Mouse (Mus musculus) frontal cortex, postnatal 10 days (tissue): ENCODE results near the gene Mphosph9.

Source experiments
- DNase-seq, 2 experiments: peaks; one replicate each; pipeline ENCODE4 v3.0.0; 2022; ENCODE audit warnings: low spot score in 2 of 2, mixed read lengths in 1 of 2

The Mphosph9 gene

GRCm38 (mm10) chr5:124267652-124268051 lies 60.1 kb downstream of the Mphosph9 start:
- DNase-seq = no peak

DNA sequence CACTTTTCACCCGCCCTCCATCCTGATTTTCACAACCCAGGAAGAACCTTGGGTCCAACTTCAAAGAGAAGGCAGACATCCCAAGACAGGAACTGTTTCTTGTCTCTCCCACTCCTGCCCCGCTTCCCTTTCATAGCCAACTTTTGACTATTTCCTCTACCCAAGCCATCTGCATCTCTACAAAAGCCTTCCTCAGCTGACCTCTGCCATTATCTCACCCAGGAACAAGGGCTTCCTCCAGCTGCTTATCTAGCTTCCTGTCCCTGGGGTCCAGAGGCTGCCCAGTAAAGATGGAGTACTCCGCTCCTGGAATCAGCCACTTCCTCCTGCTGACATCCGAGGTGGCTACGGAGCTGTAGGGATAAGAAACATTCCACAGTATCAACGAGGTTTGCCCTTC lies 61.0 kb downstream of the Mphosph9 start:
- no peak for DNase-seq

DNA sequence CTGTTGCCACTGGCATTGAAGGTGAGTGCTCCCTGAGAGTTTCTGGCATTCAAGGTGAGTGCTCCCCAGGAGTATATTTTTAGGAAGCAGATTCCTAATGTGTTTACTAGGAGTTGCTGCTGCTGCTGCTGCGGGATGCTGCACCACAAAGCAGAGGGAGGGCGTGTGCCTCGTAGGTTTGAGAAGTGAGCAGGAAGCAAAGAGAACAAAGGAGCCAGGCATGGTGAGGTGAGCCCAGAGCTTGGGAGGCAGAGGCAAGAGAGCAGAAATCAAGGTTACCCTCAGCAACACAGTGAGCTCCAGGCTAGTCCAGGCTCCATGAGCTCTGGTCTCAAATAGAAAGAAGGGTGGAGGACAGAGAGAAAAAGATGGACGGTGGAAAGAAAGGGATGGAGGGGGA lies 64.5 kb downstream of the Mphosph9 start:
- DNase-seq = no peak

DNA sequence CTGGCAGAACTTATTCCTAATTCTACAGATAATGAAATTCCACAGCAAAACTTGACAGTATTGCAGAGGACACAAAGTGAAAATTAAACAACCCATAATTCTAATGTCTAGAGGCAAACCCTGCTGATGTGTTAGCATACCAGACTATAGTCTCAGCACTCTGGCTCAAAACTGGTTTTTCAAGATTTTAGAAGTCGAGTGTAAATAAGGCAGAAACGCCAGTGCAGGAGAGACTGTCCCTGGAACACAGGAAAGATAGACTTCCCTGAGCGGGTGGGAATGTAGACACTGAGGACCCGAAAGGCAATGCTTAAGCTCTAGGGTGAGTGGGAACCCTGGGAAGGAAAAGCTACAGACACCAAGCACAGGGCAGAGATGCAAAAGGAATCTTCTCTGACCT lies 65.7 kb downstream of the Mphosph9 start:
- DNase-seq = no peak

GRCm38 (mm10) chr5:124259133-124259532 lies 68.6 kb downstream of the Mphosph9 start:
- DNase-seq = no peak

GRCm38 (mm10) chr5:124258026-124258425 lies 69.7 kb downstream of the Mphosph9 start:
- DNase-seq = no peak

GRCm38 (mm10) chr5:124255141-124255540 lies 72.6 kb downstream of the Mphosph9 start:
- DNase-seq = no peak

DNA sequence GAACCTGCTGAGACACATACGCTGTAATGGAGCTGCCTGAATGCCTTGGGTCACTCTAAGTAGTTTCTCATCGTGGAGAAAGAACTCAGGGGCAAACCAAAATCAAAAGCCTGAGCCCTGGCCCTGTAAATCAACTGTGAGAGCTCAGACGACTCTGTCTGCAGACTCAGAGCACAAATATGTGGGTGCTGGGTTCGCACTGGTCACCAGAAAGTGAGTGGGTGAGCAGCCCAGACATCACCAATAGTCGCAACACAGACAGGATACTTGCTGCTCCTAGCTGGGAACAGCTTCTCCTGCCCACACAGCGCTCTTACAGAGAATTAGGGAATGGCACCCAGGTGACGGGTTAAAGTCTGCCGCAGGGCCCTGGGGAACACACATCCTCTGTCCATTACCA lies 74.2 kb downstream of the Mphosph9 start:
- no peak for DNase-seq

- DNase-seq = no peak
These were observed 75.0 kb downstream of the Mphosph9 start for GRCm38 (mm10) chr5:124252580-124253320.

- DNase-seq = no peak
These were observed 76.7 kb downstream of the Mphosph9 start for GRCm38 (mm10) chr5:124251070-124251469.

DNA sequence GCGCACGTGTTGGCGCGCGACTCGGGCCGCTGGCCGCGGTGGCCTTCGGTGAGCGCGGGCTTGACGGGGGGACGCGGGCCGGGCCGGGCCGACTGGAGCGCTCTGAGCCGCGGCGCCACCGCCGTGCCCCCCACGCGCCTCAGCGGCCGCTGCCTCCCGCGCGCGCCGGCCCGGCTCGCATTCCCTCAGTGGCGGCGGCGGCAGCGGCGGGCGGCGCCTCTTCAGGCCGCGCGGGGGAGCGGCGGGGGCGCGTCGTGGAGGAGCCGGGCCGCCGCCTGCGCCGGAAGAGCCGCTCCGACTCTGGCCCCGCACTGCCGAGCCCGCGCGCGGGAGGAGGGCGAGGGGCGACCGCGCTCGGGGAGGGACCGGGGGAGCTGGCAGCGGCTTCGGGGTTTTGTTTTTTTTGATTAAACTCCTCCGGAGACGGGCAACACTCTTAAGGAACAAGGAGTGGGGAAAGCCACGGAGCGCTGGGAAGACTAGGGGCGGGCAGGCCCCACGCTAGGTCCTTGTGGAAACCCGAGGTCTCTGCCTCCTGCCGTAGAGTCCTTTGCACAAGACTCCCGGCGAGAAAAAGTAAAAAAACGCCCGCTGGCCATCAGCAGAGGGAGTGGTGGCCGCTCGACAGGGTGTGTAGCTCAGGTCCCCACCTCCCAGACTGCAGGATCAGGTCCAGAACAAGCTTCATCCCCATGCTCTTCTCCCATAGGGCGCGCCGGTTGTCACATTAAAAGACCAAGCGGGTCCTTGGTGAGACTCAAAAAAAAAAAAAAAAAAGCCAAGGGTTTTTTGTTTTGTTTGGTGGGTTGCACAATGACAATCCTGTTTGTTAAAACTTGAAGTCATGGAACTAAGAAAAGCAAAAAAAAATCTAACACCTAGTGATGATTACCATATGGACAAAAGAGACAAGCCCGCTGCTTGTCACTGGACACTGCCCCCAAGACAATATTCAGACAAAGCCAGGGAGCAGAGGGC lies 77.9 kb downstream of the Mphosph9 start, which contains the start of gene Pitpnm2:
Gene Pitpnm2, minus strand, starts transcription at position 147 of the 978 bp plus-strand sequence.
- no peak for DNase-seq

DNA sequence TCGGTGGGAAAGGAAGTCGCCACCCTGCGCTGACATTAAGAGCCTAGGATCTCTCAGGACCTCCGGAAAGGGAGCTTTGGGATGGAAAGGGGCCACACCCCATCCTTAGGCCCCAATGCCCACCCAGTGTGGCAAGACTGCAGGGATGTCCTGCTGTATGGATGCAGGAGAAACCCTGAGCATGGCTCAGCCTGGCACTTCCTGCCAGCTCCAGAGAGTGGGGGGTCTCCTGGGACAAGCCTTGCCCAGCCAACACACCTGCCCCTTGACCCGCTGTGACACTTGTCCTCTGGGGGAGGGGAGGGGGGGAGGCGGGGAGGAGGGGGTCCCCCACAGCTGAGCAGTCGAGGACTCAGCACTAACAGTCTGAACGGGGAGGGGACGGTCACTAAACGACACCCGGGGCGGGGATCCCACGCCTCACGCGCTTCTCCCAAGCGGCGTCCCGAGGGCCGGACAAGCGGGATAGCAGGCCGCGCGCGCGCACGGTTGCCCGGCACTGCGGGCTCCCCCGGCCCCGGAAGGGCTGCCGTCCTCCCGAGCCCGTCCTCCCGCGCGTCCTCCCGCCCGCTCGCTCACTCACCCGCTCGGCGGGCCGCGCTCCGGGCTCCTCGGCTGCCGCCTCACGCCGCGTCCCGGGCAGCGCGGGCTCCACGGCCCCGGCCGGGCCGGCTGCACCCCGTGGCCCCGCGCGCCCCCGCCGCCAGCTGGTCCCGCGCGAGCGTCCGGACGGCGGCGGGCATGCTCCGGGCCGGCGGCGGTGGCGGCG lies 78.7 kb downstream of the Mphosph9 start:
- DNase-seq = peak in 1 of 2 experiments; percentile 47

- DNase-seq = no peak
These were observed 79.7 kb downstream of the Mphosph9 start for GRCm38 (mm10) chr5:124247986-124248626.

DNA sequence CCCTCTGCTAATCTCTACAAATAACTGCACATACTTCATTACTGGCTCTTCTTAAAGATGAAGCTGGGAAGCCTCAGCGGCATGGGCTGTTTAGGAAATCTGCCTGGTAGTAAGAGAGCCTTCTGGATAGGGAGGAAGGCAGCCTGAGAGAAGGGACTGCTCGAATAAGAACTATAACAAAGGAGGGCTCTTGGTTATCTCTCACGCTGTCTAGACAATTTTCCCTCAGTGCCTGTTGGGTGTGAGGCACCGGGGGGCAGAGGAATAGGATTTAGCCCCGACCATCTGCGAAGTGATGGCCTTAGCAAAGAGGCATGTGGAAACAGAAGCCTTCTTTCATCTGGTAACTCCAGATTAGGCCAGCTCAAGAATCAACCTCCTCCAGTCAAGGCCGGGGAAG lies 80.5 kb downstream of the Mphosph9 start:
- no peak for DNase-seq

DNA sequence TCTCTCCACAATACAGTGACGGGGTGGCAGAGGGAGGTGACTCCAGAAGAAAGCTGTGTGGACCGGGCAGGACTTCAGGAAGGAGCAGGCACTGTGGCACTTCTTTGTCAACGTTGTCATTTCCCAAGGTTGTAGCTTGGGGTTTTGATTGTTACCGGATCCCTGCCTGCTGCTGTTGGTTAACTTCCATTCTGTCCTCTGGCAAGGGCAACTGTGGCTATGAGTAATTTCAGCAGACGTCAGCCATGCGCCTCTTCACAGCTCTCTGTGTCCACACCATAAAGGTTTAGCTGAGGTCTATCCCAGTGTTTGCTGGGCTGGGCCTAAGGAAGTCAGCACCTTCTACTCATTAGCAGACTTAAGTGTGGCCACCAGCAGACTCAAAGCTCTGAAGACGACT lies 82.9 kb downstream of the Mphosph9 start:
- no peak for DNase-seq

DNA sequence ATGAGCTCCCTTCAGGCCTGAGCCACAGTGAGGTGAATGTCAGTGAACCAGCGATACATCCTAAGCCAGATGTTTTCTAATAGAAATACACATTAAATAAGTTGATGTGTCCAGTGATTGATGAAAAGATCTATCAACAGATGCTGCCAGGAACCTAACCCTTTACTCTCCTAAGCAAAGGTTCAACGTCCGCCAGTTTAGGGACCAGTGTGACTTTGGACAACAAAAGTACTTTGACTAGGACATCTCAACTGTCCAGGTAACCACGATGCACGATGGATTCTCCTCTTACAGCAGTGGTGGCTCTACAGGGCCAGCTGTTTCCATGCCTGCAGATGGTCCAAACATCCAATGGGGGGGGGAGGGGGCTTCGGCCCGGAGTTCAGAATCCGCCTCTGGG lies 83.3 kb downstream of the Mphosph9 start:
- DNase-seq = no peak

GRCm38 (mm10) chr5:124243236-124243901 lies 84.4 kb downstream of the Mphosph9 start:
- DNase-seq = no peak

DNA sequence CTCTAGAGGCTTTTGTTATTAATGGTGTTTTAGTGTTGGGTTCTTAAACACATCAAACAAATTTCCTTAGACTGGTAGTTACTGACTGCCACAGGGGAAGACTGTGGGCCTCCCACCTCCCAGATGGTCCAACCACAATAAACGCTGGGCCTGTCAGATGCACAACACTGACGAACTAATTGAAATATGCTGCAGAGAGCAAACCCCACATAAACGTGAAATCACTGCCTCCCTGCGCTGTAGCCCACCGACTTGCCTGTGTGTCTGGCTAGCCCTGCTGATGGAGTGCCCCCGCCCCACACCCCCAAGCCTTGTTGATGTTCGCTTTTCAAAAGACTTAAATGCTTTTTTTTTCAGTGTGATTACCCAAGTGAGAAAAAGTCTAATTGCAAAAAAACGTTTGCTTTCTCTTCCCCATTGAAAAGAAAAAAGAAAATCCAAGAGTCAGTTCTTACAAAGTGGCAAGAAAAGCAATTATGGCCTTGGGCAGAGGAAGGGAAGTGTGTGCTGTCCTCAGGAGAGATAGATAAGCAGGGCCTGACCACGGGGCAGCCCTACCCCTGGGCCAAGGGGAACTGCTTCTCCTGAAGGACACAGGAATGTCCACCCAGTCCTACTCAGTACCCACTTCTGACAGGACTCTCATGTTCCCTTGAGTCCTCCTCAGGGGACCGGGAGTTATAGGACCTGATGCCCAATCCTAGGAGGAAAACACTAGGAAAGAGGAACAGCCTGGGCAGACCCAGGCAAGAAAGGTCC lies 85.9 kb downstream of the Mphosph9 start:
- no peak for DNase-seq

- no peak for DNase-seq
These were observed 86.7 kb downstream of the Mphosph9 start for GRCm38 (mm10) chr5:124240841-124241685.
